Mouse (Mus musculus) left cerebral cortex, adult 18-20 months (tissue): ENCODE data around the gene Alg9. TPM values are rescaled to one million over a fixed set of nuclear protein-coding genes. Genes with fewer than 3 reads are reported as not detected.
A peak's percentile ranks its signal among the peaks of the same experiment; 100 is the strongest.

Experiments
- DNase-seq, 2 experiments: peaks; one replicate each; pipeline ENCODE4 v3.0.0; 2021 to 2022; ENCODE audit warnings: low spot score in 2 of 2, mixed read lengths in 1 of 2
- total RNA-seq, 2 experiments: library from RNA; stranded (reverse); gene quantifications; 2 replicates each; pipeline ENCODE4 v1.2.3; 2021

The Alg9 gene
- total RNA-seq, 2 experiments from 2014 or later = 24.5 to 32.6 TPM

GRCm38 (mm10) chr9:50753947-50754346 is 20.9 kb upstream of the Alg9 start:
- peak in 1 of 2 experiments; percentile 29 for DNase-seq

GRCm38 (mm10) chr9:50756711-50757110 is 18.1 kb upstream of the Alg9 start:
- no peak for DNase-seq

- DNase-seq = no peak
These were observed 13.1 kb upstream of the Alg9 start for GRCm38 (mm10) chr9:50761520-50762243.

GRCm38 (mm10) chr9:50763331-50763730 is 11.5 kb upstream of the Alg9 start:
- DNase-seq = peak in 1 of 2 experiments; percentile 24

- DNase-seq = no peak
These were observed 7.2 kb upstream of the Alg9 start for GRCm38 (mm10) chr9:50767531-50768106.

GRCm38 (mm10) chr9:50768107-50769002 is 6.5 kb upstream of the Alg9 start, which contains the start of gene Fdxacb1:
Gene Fdxacb1, plus strand, starts transcription at chr9:50768236.
- DNase-seq = peak; percentile 99

- DNase-seq = no peak
These were observed 4.8 kb upstream of the Alg9 start for GRCm38 (mm10) chr9:50770011-50770410.

GRCm38 (mm10) chr9:50774026-50774462 is 775 bp upstream of the Alg9 start:
- no peak for DNase-seq

- peak in 1 of 2 experiments; percentile 10 for DNase-seq
These were observed 875 bp downstream of the Alg9 start for GRCm38 (mm10) chr9:50775662-50776126.

GRCm38 (mm10) chr9:50776162-50776760 is 1.4 kb downstream of the Alg9 start:
- DNase-seq = no peak

- DNase-seq = peak in 1 of 2 experiments; percentile 30
These were observed 7.3 kb downstream of the Alg9 start for GRCm38 (mm10) chr9:50782155-50782554.

- no peak for DNase-seq
These were observed 20.4 kb downstream of the Alg9 start for GRCm38 (mm10) chr9:50795266-50795665.

GRCm38 (mm10) chr9:50796776-50797175 is 22.0 kb downstream of the Alg9 start:
- no peak for DNase-seq

- DNase-seq = no peak
These were observed 22.8 kb downstream of the Alg9 start for GRCm38 (mm10) chr9:50797641-50798040.

GRCm38 (mm10) chr9:50798368-50798767 is 23.5 kb downstream of the Alg9 start:
- no peak for DNase-seq

GRCm38 (mm10) chr9:50800985-50801384 is 26.2 kb downstream of the Alg9 start:
- DNase-seq = peak in 1 of 2 experiments; percentile 53

- DNase-seq = no peak
These were observed 28.3 kb downstream of the Alg9 start for GRCm38 (mm10) chr9:50803055-50803671.

GRCm38 (mm10) chr9:50808471-50808870 is 33.7 kb downstream of the Alg9 start:
- DNase-seq = no peak

- no peak for DNase-seq
These were observed 34.3 kb downstream of the Alg9 start for GRCm38 (mm10) chr9:50809146-50809545.

GRCm38 (mm10) chr9:50811187-50811586 is 36.4 kb downstream of the Alg9 start:
- DNase-seq = no peak

- no peak for DNase-seq
These were observed 36.9 kb downstream of the Alg9 start for GRCm38 (mm10) chr9:50811746-50812145.
